Comparison of ENCODE assay signal across 8 mouse cellular contexts in the genomic region with DNA sequence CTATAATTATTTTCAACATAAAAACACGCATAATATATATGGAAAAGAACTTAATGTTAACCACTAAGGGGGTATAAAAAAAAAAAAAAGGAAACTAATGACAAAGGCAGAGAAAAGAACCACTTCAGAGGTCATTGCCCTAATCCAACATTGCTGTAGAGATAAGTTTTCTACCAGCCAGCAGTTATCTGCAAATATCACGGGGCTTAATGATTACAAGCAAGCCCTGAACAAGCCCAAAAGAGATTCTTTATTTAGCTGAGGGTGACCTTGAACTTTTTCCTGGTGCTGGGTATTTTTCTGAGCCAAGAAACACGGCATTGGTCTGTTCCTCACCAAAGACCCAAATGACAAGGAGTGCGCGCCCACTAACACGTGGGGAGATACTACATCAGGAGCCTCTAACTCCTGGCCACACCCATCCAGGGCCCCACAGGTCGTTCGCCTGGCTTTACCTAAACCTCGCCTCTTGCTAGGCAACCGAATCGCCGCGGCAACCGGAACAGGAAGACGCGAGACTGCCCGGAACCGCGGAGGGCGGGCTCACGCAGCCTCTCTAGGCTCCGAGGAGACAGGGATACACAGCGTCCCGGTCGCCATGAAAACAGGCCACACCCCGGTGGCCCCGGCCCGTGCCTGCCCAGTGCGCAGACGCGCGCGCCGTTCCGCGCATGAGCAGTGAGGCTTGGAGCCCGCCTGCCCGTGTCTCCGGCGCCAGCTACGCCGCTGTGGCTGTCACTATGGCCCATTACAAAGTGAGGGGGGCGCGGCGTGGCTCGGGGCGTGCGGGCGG. TPM values are rescaled to one million over a fixed set of nuclear protein-coding genes. Genes with fewer than 3 reads are reported as not detected.
DNase-seq lines count a peak whose midpoint lies in the region; ATAC-seq and TF ChIP-seq lines count a peak whose summit lies in the region.

Gene Mycbp (plus strand): TSS at position 500 of the 793 bp plus-strand sequence.

- H3K4me2 ChIP-seq in forebrain, embryonic 12.5 days, result peak within 1 kb of the TSS; percentile 94
- peak within 1 kb of the TSS; percentile 96 for H3K4me2 ChIP-seq in heart, postnatal 0 days (ENCODE audit: low read depth, low read length)
- peak within 1 kb of the TSS; percentile 95 for H3K4me2 ChIP-seq in liver, embryonic 16.5 days (ENCODE audit: low read depth, low read length)
- peak within 1 kb of the TSS; percentile 79 for H3K4me2 ChIP-seq in neural tube, embryonic 13.5 days

- H3K9ac ChIP-seq in forebrain, embryonic 12.5 days, result peak within 1 kb of the TSS; percentile 81
- H3K9ac ChIP-seq in heart, postnatal 0 days (replicated peaks; ENCODE audit: low read depth, low read length), result peak within 1 kb of the TSS; percentile 63
- H3K9ac ChIP-seq in liver, embryonic 16.5 days (ENCODE audit: low read depth, low read length), result peak within 1 kb of the TSS; percentile 93
- peak within 1 kb of the TSS; percentile 86 for H3K9ac ChIP-seq in neural tube, embryonic 13.5 days

- peaks cover 35% of the 10 kb centered on the region for H3K4me1 ChIP-seq in E14TG2a.4 (replicated peaks; ENCODE audit: low read depth, low read length)
- H3K4me1 ChIP-seq in forebrain, embryonic 12.5 days, result peaks cover 15% of the 10 kb centered on the region
- peaks cover 15% of the 10 kb centered on the region for H3K4me1 ChIP-seq in heart, postnatal 0 days (ENCODE audit: control insufficient read depth, insufficient read depth)
- peaks cover 14% of the 10 kb centered on the region for H3K4me1 ChIP-seq in liver, embryonic 16.5 days (ENCODE audit: control insufficient read depth, low read depth, low read length)
- H3K4me1 ChIP-seq in neural tube, embryonic 13.5 days (replicated peaks), result peaks cover 26% of the 10 kb centered on the region
- no peaks in the 10 kb centered on the region for H3K4me1 ChIP-seq in testis, adult 2 months (ENCODE audit: control insufficient read depth, insufficient read depth, low read length)

- peak; percentile 79 for TF ChIP-seq POLR2A in testis, adult 2 months (IDR thresholded peaks at IDR 0.05; ENCODE audit: control insufficient read depth, low read depth, low read length)

- 1% methylated on average over 41 of the region's 49 CpGs for WGBS in forebrain, embryonic 12.5 days
- under 1% methylated on average over 42 of the region's 49 CpGs for WGBS in heart, postnatal 0 days
- WGBS in liver, embryonic 16.5 days (ENCODE audit: insufficient replicate concordance), result 1% methylated on average over 49 of the region's 49 CpGs
- WGBS in neural tube, embryonic 13.5 days, result 2% methylated on average over 45 of the region's 49 CpGs

- TF ChIP-seq CTCF in E14TG2a.4 (conservative IDR thresholded peaks at IDR 0.05; ENCODE audit: low read length), result no peak
- TF ChIP-seq CTCF in heart, postnatal 0 days (IDR thresholded peaks at IDR 0.05; ENCODE audit: low read depth), result no peak
- TF ChIP-seq CTCF in testis, adult 2 months (IDR thresholded peaks at IDR 0.05; ENCODE audit: control insufficient read depth, insufficient read depth, insufficient replicate concordance, low read depth, low read length), result no peak

- TF ChIP-seq EP300 in heart, postnatal 0 days (IDR thresholded peaks at IDR 0.05; ENCODE audit: low read depth), result no peak

- H3K36me3 ChIP-seq in E14TG2a.4 (ENCODE audit: insufficient read depth, low read length), result peaks cover 25% of the 10 kb centered on the region
- peaks cover 7% of the 10 kb centered on the region for H3K36me3 ChIP-seq in forebrain, embryonic 12.5 days (replicated peaks)
- peaks cover 6% of the 10 kb centered on the region for H3K36me3 ChIP-seq in heart, postnatal 0 days (replicated peaks; ENCODE audit: control insufficient read depth, insufficient read depth, low read length)
- no peaks in the 10 kb centered on the region for H3K36me3 ChIP-seq in liver, embryonic 16.5 days (ENCODE audit: control insufficient read depth, insufficient read depth)
- peaks cover 7% of the 10 kb centered on the region for H3K36me3 ChIP-seq in neural tube, embryonic 13.5 days
- H3K36me3 ChIP-seq in testis, adult 2 months (ENCODE audit: control insufficient read depth, insufficient read depth, low read length), result no peaks in the 10 kb centered on the region

- peak; percentile 96 for DNase-seq in c-Kit-positive CD71-positive TER-119-positive erythroid progenitor cells, embryonic 14.5 days (ENCODE audit: low spot score)
- DNase-seq in heart, postnatal 0 days (ENCODE audit: low spot score), result peak; percentile 97
- peak; percentile 99 for DNase-seq in kidney, postnatal 4 days

- peak; percentile 100 for ATAC-seq in forebrain, embryonic 12.5 days (ENCODE audit: low FRiP score)
- ATAC-seq in heart, postnatal 0 days (ENCODE audit: insufficient read depth, low read depth), result peak; percentile 100
- peak; percentile 99 for ATAC-seq in liver, embryonic 16.5 days (ENCODE audit: low read depth)
- ATAC-seq in neural tube, embryonic 13.5 days (ENCODE audit: low read depth), result peak; percentile 100

- no peaks in the 10 kb centered on the region for H3K9me3 ChIP-seq in E14TG2a.4 (ENCODE audit: low read length)
- H3K9me3 ChIP-seq in forebrain, embryonic 12.5 days, result no peaks in the 10 kb centered on the region
- H3K9me3 ChIP-seq in heart, postnatal 0 days (replicated peaks; ENCODE audit: control insufficient read depth, low read length), result no peaks in the 10 kb centered on the region
- H3K9me3 ChIP-seq in liver, embryonic 16.5 days (replicated peaks; ENCODE audit: control insufficient read depth, low read length), result no peaks in the 10 kb centered on the region
- no peaks in the 10 kb centered on the region for H3K9me3 ChIP-seq in neural tube, embryonic 13.5 days

- H3K27me3 ChIP-seq in E14TG2a.4 (ENCODE audit: insufficient read depth, low read length), result no peaks in the 10 kb centered on the region
- no peaks in the 10 kb centered on the region for H3K27me3 ChIP-seq in forebrain, embryonic 12.5 days
- H3K27me3 ChIP-seq in heart, postnatal 0 days (ENCODE audit: control insufficient read depth, insufficient read depth, low read length), result no peaks in the 10 kb centered on the region
- no peaks in the 10 kb centered on the region for H3K27me3 ChIP-seq in liver, embryonic 16.5 days (ENCODE audit: control insufficient read depth, insufficient read depth, low read depth, low read length)
- no peaks in the 10 kb centered on the region for H3K27me3 ChIP-seq in neural tube, embryonic 13.5 days
- no peaks in the 10 kb centered on the region for H3K27me3 ChIP-seq in testis, adult 2 months (ENCODE audit: control insufficient read depth, insufficient read depth, low read length)

- H3K27ac ChIP-seq in forebrain, embryonic 12.5 days, result peak within 1 kb of the TSS; percentile 65
- H3K27ac ChIP-seq in heart, postnatal 0 days (ENCODE audit: low read depth), result peak within 1 kb of the TSS; percentile 76
- peak within 1 kb of the TSS; percentile 87 for H3K27ac ChIP-seq in liver, embryonic 16.5 days (ENCODE audit: low read length)
- peak within 1 kb of the TSS; percentile 79 for H3K27ac ChIP-seq in neural tube, embryonic 13.5 days (replicated peaks)
- peak within 1 kb of the TSS; percentile 93 for H3K27ac ChIP-seq in testis, adult 2 months (ENCODE audit: control insufficient read depth, insufficient read depth, low read depth, low read length)

- H3K4me3 ChIP-seq in E14TG2a.4 (replicated peaks; ENCODE audit: low read length), result peak within 1 kb of the TSS; percentile 88
- H3K4me3 ChIP-seq in forebrain, embryonic 12.5 days (replicated peaks), result peak within 1 kb of the TSS; percentile 86
- peak within 1 kb of the TSS; percentile 74 for H3K4me3 ChIP-seq in heart, postnatal 0 days (ENCODE audit: low read depth, low read length)
- peak within 1 kb of the TSS; percentile 94 for H3K4me3 ChIP-seq in liver, embryonic 16.5 days (ENCODE audit: low read depth, low read length)
- peak within 1 kb of the TSS; percentile 82 for H3K4me3 ChIP-seq in neural tube, embryonic 13.5 days
- H3K4me3 ChIP-seq in testis, adult 2 months (ENCODE audit: control insufficient read depth, low read depth, low read length), result peak within 1 kb of the TSS; percentile 94

RNA-seq across cellular contexts. Expression of gene Mycbp, which starts in this region (rescaled TPM):
- 49.4 and 50.2 TPM in 2 replicates for polyA plus RNA-seq in forebrain, embryonic 12.5 days (2016; fragmentation: Nextera tagmentation; extraction: Ambion mirVana)
- total RNA-seq in heart, postnatal 0 days (2014; rRNA removed; ENCODE audit: low replicate concordance), result 14.3 and 15.7 TPM in 2 replicates
- polyA plus RNA-seq in heart, postnatal 0 days (2015; fragmentation: Nextera tagmentation; extraction: Ambion mirVana), result 61.5 and 68.9 TPM in 2 replicates
- 41.6 and 47.0 TPM in 2 replicates for polyA plus RNA-seq in liver, embryonic 16.5 days (2015; fragmentation: Nextera tagmentation; extraction: Ambion mirVana)
- 33.5 and 39.3 TPM in 2 replicates for polyA plus RNA-seq in neural tube, embryonic 13.5 days (2015; fragmentation: Nextera tagmentation; extraction: Ambion mirVana)
- 49.1 and 53.2 TPM in 2 replicates for polyA plus RNA-seq in testis, adult 2 months (2012; rRNA removed)

Comparison
In these comparisons a context has a peak if more than half of its experiments do, and no peak if none do; other contexts are left out.
1. Peak in every context shown above with its lines: DNase-seq, ATAC-seq, H3K4me3 ChIP-seq and H3K27ac ChIP-seq.